Mouse (Mus musculus) left cerebral cortex, adult 2 months (tissue): ENCODE measurements around the gene Nupl2. TPM values are rescaled to one million over a fixed set of nuclear protein-coding genes. Genes with fewer than 3 reads are reported as not detected.

Source experiments
- DNase-seq, 2 experiments: peaks; one replicate each; pipeline ENCODE4 v3.0.0; 2021 to 2022; ENCODE audit warnings: low spot score in 2 of 2, mixed read lengths in 1 of 2; ENCODE audit errors: extremely low spot score in 1 of 2
- H3K27ac ChIP-seq: fragments of 200-600 bp; 2 replicates; pipeline ENCODE4 v1.8.1; 2022
- H3K4me3 ChIP-seq: fragments of 200-600 bp; 2 replicates; pipeline ENCODE4 v1.8.1; 2022
- CTCF ChIP-seq: fragments of 200-600 bp; IDR thresholded peaks from 2 replicates; pipeline ENCODE4 v1.8.1; 2022; ENCODE audit warnings: antibody characterized with exemption, mild to moderate bottlenecking, moderate library complexity
- intact Hi-C: fragments of 180-260 bp; cut with DNase I; formaldehyde crosslinking; loops from one replicate; pipeline ENCODE4 v1.15.1; 2025
- total RNA-seq, 2 experiments: library from RNA; stranded (reverse); gene quantifications; 2 replicates each; pipeline ENCODE4 v1.2.3; 2021

Gene Nupl2
- total RNA-seq, 2 experiments from 2014 or later = 10.6 to 12.6 TPM

- intact Hi-C loops = no loop called here
- no peak for DNase-seq
- H3K27ac ChIP-seq = no peak overlapping the region
- TF ChIP-seq CTCF = no peak
- no peak overlapping the region for H3K4me3 ChIP-seq
Observed at GRCm38 (mm10) chr5:24172092-24172491, 7.3 kb downstream of the Nupl2 start.

- no peak for TF ChIP-seq CTCF
- DNase-seq = no peak
- Histone ChIP-seq H3K27ac (no peak overlapping the region), H3K4me3 (no peak overlapping the region)
- intact Hi-C loops = no loop called here
Observed at GRCm38 (mm10) chr5:24181514-24182295, 16.9 kb downstream of the Nupl2 start.

DNA sequence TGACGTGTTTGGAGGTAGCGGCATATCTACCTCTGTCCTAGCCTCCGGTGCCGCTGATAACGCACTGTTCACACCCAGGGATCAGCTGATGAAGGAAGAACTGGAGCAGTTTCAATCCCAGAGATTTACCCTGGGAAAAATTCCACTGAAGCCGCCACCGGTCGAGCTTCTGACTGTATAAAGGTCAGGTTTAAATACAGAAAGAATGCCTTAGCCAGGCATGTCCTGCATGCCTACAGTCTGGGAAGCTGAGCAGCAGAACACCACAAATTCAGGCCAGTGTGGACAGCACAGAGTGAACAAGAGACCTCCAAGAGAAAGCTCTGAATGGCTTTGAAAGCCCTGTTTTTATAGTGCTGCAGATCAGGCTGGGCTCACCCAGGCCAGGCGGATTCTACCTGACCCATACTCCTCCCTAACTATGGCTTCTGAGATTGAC lies 17.6 kb downstream of the Nupl2 start:
- DNase-seq = no peak
- TF ChIP-seq CTCF = no peak
- intact Hi-C loops = no loop called here
- Histone ChIP-seq H3K4me3 (no peak overlapping the region), H3K27ac (no peak overlapping the region)

DNA sequence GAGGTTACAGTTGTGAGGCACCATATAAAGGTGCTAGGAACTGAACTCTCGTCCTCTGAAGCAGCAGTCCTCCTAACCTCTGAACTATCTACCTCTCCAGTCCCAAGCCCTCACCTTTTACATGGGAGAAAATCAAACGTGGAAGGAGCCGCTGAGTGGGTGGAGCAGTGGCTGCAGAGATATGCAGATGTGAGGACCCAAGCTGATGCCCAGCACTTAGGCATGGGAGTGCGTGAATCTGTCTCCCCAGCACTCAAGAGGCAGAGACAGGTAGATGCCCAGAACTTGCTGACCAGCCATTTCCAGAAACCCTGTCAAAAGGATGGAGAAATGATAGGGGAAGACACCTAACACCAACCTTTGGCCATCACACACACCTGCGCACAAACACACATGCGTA lies 18.3 kb downstream of the Nupl2 start:
- intact Hi-C loops = no loop called here
- DNase-seq = no peak
- no peak overlapping the region for H3K27ac ChIP-seq
- H3K4me3 ChIP-seq = no peak overlapping the region
- TF ChIP-seq CTCF = no peak

GRCm38 (mm10) chr5:24184011-24184410 lies 19.2 kb downstream of the Nupl2 start:
- intact Hi-C loops = no loop called here
- no peak for TF ChIP-seq CTCF
- no peak overlapping the region for H3K27ac ChIP-seq
- H3K4me3 ChIP-seq = no peak overlapping the region
- DNase-seq = no peak

DNA sequence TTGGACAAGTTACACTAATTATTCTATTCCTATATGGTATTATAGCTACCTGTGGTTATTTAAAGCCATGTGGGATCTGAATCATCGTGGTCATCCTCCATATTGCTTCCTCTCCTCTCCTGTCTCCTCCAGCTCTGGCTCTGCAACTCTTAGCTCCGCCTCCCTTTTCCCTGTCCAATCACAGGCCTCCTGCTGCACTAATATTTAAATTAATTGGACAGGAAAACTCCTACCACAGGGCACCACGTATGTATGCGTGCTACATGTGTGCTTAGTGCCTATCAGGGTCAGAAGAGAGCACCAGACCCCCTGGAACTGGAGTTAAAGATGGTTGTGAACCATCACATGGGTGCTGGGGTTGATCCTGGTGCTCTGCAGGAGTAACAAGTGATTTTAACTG lies 23.7 kb downstream of the Nupl2 start:
- intact Hi-C loops = no loop called here
- TF ChIP-seq CTCF = no peak
- DNase-seq = no peak
- Histone ChIP-seq H3K27ac (no peak overlapping the region), H3K4me3 (no peak overlapping the region)

GRCm38 (mm10) chr5:24191821-24192220 lies 27.1 kb downstream of the Nupl2 start:
- DNase-seq = no peak
- intact Hi-C loops = no loop called here
- Histone ChIP-seq H3K4me3 (no peak overlapping the region), H3K27ac (no peak overlapping the region)
- no peak for TF ChIP-seq CTCF

DNA sequence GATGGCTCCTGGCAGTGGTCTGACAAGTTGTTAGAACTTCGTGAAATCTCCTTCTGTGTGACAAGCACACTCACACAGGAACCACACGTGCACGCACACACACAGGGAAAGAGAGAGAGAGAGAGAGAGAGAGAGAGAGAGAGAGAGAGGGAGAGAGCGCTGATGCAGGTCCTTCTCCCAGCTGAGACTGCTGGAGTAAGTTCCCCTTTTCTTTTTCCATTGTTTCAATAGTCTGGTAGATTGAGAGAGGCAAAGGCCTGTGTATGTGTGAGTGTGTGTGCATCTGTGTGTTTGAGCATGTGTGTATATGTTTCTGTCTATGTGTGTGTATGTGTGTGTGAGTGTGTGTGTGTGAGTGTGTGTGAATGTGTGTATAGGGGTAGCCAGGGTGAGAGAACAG lies 36.2 kb downstream of the Nupl2 start:
- intact Hi-C loops = no loop called here
- TF ChIP-seq CTCF = no peak
- no peak for DNase-seq
- no peak overlapping the region for H3K27ac ChIP-seq
- H3K4me3 ChIP-seq = no peak overlapping the region

GRCm38 (mm10) chr5:24202492-24202891 lies 37.7 kb downstream of the Nupl2 start:
- peak in 1 of 2 experiments; percentile 11 for DNase-seq
- no peak for TF ChIP-seq CTCF
- intact Hi-C loops = no loop called here
- Histone ChIP-seq H3K4me3 (no peak overlapping the region), H3K27ac (no peak overlapping the region)

DNA sequence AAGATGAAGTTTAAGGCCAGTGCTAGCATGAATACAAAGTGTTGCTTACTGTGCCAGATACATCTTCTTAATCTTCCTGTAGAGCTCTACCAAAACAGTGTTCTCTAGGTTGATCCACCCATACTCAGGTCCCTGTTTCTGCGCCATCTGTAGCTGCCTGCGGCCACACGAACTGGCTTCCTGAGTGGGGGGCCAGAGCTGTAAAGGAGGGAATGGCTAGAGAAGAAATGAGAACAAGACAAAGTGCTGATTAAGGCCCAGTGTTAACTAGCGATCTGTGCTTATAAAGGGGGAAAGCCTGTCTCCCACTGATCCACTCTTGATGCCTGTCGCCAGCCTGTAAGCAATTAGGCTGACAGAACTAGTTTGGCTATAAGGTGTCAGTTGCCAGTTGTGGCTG lies 38.5 kb downstream of the Nupl2 start:
- H3K4me3 ChIP-seq = no peak overlapping the region

DNA sequence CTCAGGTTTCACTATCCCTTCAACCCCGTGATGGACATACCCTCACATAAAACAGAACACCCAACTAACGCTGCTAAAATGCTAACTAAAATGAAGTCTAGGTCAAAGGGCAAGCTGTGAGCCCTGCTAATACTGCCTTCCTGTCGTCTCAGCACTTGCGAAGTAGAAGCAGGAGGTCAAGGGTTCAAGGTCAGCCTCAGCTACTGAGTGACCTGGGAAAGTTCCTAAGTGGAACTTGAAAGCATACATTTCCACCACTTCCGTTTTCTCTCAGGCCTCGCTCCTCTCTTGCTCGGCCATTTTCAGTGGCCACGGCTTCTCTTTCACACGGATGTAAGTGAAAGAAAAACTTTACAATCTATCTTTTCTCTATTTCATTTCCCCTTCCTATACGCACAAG lies 43.2 kb downstream of the Nupl2 start:
- intact Hi-C loops = loop anchor here (2.0 kb wide), 1 partner anchor 19 kb away; no protein-coding TSS in a partner anchor
- Histone ChIP-seq H3K27ac (no peak overlapping the region), H3K4me3 (no peak overlapping the region)
- TF ChIP-seq CTCF = no peak
- no peak for DNase-seq

More for the DNA sequence above, 38.5 kb downstream of the Nupl2 start:
- DNase-seq = no peak
- H3K27ac ChIP-seq = no peak overlapping the region
- intact Hi-C loops = no loop called here
- no peak for TF ChIP-seq CTCF

DNA sequence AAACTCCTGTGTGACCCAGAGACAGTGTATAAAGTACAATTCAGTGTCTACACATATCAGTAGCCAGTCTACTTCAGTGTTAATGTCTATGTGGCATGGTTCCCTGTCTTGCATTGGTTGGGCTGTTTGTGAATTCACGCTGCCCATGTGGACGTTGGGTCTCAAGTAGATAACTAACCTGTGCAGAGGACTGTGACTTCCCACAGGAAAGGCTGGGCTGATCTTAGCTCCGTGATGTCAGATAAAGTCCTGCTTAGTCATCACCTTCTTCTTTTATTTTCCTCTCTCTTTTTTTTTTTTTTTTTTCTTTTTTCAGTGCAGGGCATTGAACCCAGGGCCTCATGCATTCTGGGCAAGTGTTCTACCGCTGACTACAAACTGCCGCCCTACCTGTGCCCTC lies 43.7 kb downstream of the Nupl2 start:
- no peak for DNase-seq
- H3K27ac ChIP-seq = no peak overlapping the region
- no peak for TF ChIP-seq CTCF
- intact Hi-C loops = loop anchor here (2.0 kb wide), 1 partner anchor 18 kb away; no protein-coding TSS in a partner anchor
- H3K4me3 ChIP-seq = no peak overlapping the region
